Mouse (Mus musculus) C2C12 (cell line): Measurements from ENCODE around the gene Dlgap1. TPM values are rescaled to one million over a fixed set of nuclear protein-coding genes. Genes with fewer than 3 reads are reported as not detected.

Experiments used
- H3K27me3 ChIP-seq: one replicate; pipeline ENCODE4 v1.6.1; 2011; ENCODE audit not compliant: control insufficient read depth, insufficient read depth, insufficient read length
- H3K36me3 ChIP-seq: one replicate; pipeline ENCODE4 v1.6.1; 2011; ENCODE audit not compliant: control insufficient read depth, insufficient read depth
- H3K4me3 ChIP-seq: one replicate; pipeline ENCODE4 v1.5.1; 2011; ENCODE audit warnings: mild to moderate bottlenecking, control low read depth; ENCODE audit not compliant: poor library complexity, insufficient read depth, severe bottlenecking
- H3K79me2 ChIP-seq: one replicate; pipeline ENCODE4 v1.6.1; 2011; ENCODE audit not compliant: control insufficient read depth, insufficient read depth
- H3K79me3 ChIP-seq: one replicate; pipeline ENCODE4 v1.6.1; 2011; ENCODE audit warnings: low read depth, control low read depth
- H3ac ChIP-seq: one replicate; pipeline ENCODE3; 2011; ENCODE audit warnings: low read depth; ENCODE audit not compliant: control insufficient read depth, insufficient read length
- CEBPB ChIP-seq: IDR thresholded peaks from one replicate; pipeline ENCODE4 v1.6.1; 2011; ENCODE audit warnings: low read depth, mild to moderate bottlenecking, control low read depth, moderate library complexity
- CTCF ChIP-seq: IDR thresholded peaks from one replicate; pipeline ENCODE4 v1.5.1; 2011; ENCODE audit not compliant: control insufficient read depth, insufficient read depth, insufficient read length
- FOSL1 ChIP-seq: IDR thresholded peaks from one replicate; pipeline ENCODE4 v1.8.0; 2011; ENCODE audit warnings: mild to moderate bottlenecking, low read length; ENCODE audit not compliant: poor library complexity, insufficient read depth, severe bottlenecking
- MAX ChIP-seq: IDR thresholded peaks from one replicate; pipeline ENCODE4 v1.6.1; 2011; ENCODE audit warnings: mild to moderate bottlenecking, control low read depth
- MYOD1 ChIP-seq: IDR thresholded peaks from one replicate; pipeline ENCODE4 v1.6.1; 2011; ENCODE audit warnings: low read depth; ENCODE audit not compliant: control insufficient read depth, insufficient read length
- MYOG ChIP-seq: IDR thresholded peaks from one replicate; pipeline ENCODE4 v1.6.1; 2011; ENCODE audit not compliant: control insufficient read depth, insufficient read length; ENCODE audit errors: extremely low read depth
- USF1 ChIP-seq: IDR thresholded peaks from one replicate; pipeline ENCODE4 v1.6.1; 2011; ENCODE audit warnings: low read depth, mild to moderate bottlenecking, control low read depth, moderate library complexity
- polyA plus RNA-seq: library from polyadenylated mRNA; unstranded; fragments of >200 nt; fragmentation: generic; extraction: Trizol; gene quantifications from one replicate; pipeline ENCODE4 v1.2.1, GENCODE M21; 2012; ENCODE audit warnings: missing spikeins

The Dlgap1 gene
- polyA plus RNA-seq, 1 experiment, result 0.22 TPM

- no peak for TF ChIP-seq MYOG
- no peak for TF ChIP-seq CEBPB
- no peak for TF ChIP-seq CTCF
- TF ChIP-seq FOSL1, result no peak
- no peak for TF ChIP-seq MAX
- TF ChIP-seq USF1, result no peak
- TF ChIP-seq MYOD1, result no peak
These were observed 766.5 kb downstream of the Dlgap1 start for GRCm38 (mm10) chr17:70735396-70735795.

GRCm38 (mm10) chr17:70737424-70737823, 768.6 kb downstream of the Dlgap1 start:
- TF ChIP-seq CTCF (peak; percentile 44), FOSL1 (no peak), MYOG (no peak), USF1 (no peak), MAX (peak; percentile 70)
- no peaks in the 10 kb centered on the region for H3K36me3 ChIP-seq
- H3K4me3 ChIP-seq, result no peak overlapping the region
- no peaks in the 10 kb centered on the region for H3K79me3 ChIP-seq
- H3ac ChIP-seq, result peak overlapping the region; percentile 48
- H3K79me2 ChIP-seq, result no peaks in the 10 kb centered on the region
- no peaks in the 10 kb centered on the region for H3K27me3 ChIP-seq

More at GRCm38 (mm10) chr17:70735396-70735795, 766.5 kb downstream of the Dlgap1 start:
- no peaks in the 10 kb centered on the region for H3K27me3 ChIP-seq
- H3K79me3 ChIP-seq, result no peaks in the 10 kb centered on the region
- no peak overlapping the region for H3ac ChIP-seq
- H3K36me3 ChIP-seq, result no peaks in the 10 kb centered on the region
- no peaks in the 10 kb centered on the region for H3K79me2 ChIP-seq
- no peak overlapping the region for H3K4me3 ChIP-seq

- no peaks in the 10 kb centered on the region for H3K79me3 ChIP-seq
- H3ac ChIP-seq, result peak overlapping the region; percentile 64
- no peaks in the 10 kb centered on the region for H3K36me3 ChIP-seq
- H3K4me3 ChIP-seq, result no peak overlapping the region
- no peaks in the 10 kb centered on the region for H3K79me2 ChIP-seq
- no peaks in the 10 kb centered on the region for H3K27me3 ChIP-seq
- peak; percentile 53 for TF ChIP-seq CTCF
- peak; percentile 97 for TF ChIP-seq USF1
- TF ChIP-seq FOSL1, result no peak
- TF ChIP-seq MYOD1, result peak; percentile 97
- peak; percentile 86 for TF ChIP-seq MAX
- TF ChIP-seq MYOG, result no peak
- TF ChIP-seq CEBPB, result no peak
These were observed 769.4 kb downstream of the Dlgap1 start for GRCm38 (mm10) chr17:70738168-70738854.

- no peaks in the 10 kb centered on the region for H3K79me2 ChIP-seq
- H3K4me3 ChIP-seq, result no peak overlapping the region
- TF ChIP-seq FOSL1, result no peak
- peak; percentile 84 for TF ChIP-seq MAX
- no peak for TF ChIP-seq CTCF
- peak; percentile 43 for TF ChIP-seq MYOD1
- no peak for TF ChIP-seq USF1
- no peak for TF ChIP-seq MYOG
- H3K27me3 ChIP-seq, result no peaks in the 10 kb centered on the region
- H3ac ChIP-seq, result no peak overlapping the region
- no peaks in the 10 kb centered on the region for H3K36me3 ChIP-seq
- no peaks in the 10 kb centered on the region for H3K79me3 ChIP-seq
These were observed 770.5 kb downstream of the Dlgap1 start for GRCm38 (mm10) chr17:70739346-70739745.

GRCm38 (mm10) chr17:70741696-70742095, 772.8 kb downstream of the Dlgap1 start:
- Histone ChIP-seq H3K36me3 (no peaks in the 10 kb centered on the region), H3K4me3 (no peak overlapping the region), H3K79me3 (no peaks in the 10 kb centered on the region), H3K79me2 (no peaks in the 10 kb centered on the region), H3K27me3 (no peaks in the 10 kb centered on the region), H3ac (no peak overlapping the region)
- TF ChIP-seq FOSL1 (no peak), MYOD1 (no peak), USF1 (peak; percentile 14), CTCF (no peak), CEBPB (no peak)

- Histone ChIP-seq H3K79me3 (no peaks in the 10 kb centered on the region), H3K79me2 (no peaks in the 10 kb centered on the region), H3K4me3 (no peak overlapping the region), H3ac (no peak overlapping the region), H3K36me3 (no peaks in the 10 kb centered on the region), H3K27me3 (no peaks in the 10 kb centered on the region)
- TF ChIP-seq MYOD1 (peak; percentile 44), FOSL1 (no peak), CTCF (no peak), CEBPB (peak; percentile 92)
These were observed 775.8 kb downstream of the Dlgap1 start for GRCm38 (mm10) chr17:70744570-70745153.
